In genomic region chr2:127539494-127539893, GRCm38 (mm10) we compare ENCODE assay signal across 8 mouse cellular contexts. TPM values are rescaled to one million over a fixed set of nuclear protein-coding genes. Genes with fewer than 3 reads are reported as not detected.
DNase-seq lines count a peak whose midpoint lies in the region; ATAC-seq and TF ChIP-seq lines count a peak whose summit lies in the region.

No protein-coding gene starts in this region.

- H3K9me3 ChIP-seq in G1E (replicated peaks) = no peaks in the 10 kb centered on the region

- H3K4me3 ChIP-seq in G1E (ENCODE audit: low read depth, low read length) = no peak overlapping the region

- peak; percentile 7; the same call in 1 of the 2 replicates for TF ChIP-seq CTCF in G1E (IDR thresholded peaks at IDR 0.05; ENCODE audit: low read depth, low read length)

- DNase-seq in kidney, adult 18-20 months = peak; percentile 30
- DNase-seq in kidney, postnatal 10 days = no peak
- DNase-seq in 3T3-L1 (ENCODE audit: low read depth, low spot score) (peak; percentile 21), G1E (ENCODE audit: low spot score) (no peak)
- peak; percentile 66 to 76 for DNase-seq in cerebellum, postnatal 25 days
- DNase-seq in spleen, postnatal 10 days (ENCODE audit: low spot score in 2 of 2) = no peak
- DNase-seq in spleen, adult 18-20 months = no peak
- DNase-seq in gastrocnemius, adult 18-20 months (ENCODE audit: low spot score) = no peak

- no peak for ATAC-seq in G1E (ENCODE audit: extremely low read depth, insufficient number of reproducible peaks, low FRiP score, poor library complexity, severe bottlenecking)

- no peaks in the 10 kb centered on the region for H3K36me3 ChIP-seq in G1E (replicated peaks)

- H3K27me3 ChIP-seq in G1E (ENCODE audit: insufficient read depth, low read length) = no peaks in the 10 kb centered on the region

- no peaks in the 10 kb centered on the region for H3K4me1 ChIP-seq in G1E (ENCODE audit: insufficient read depth, low read depth, low read length)

RNA-seq across cellular contexts. Expression of gene Prom2, which starts 1.8 kb away (rescaled TPM):
- total RNA-seq in G1E (2014; fragmentation: Nextera tagmentation) (not detected in 2 replicates), G1E (2017) (0.06 and 0.11 TPM in 2 replicates)
- polyA plus RNA-seq in G1E (2012) = not detected in 2 replicates
- total RNA-seq in gastrocnemius, adult 18-20 months (2021) = not detected

RNA-seq across cellular contexts. Expression of gene Kcnip3, which starts 17.6 kb away (rescaled TPM):
- not detected in 2 replicates for total RNA-seq in G1E (2014; fragmentation: Nextera tagmentation)
- 0.05 TPM in 1 of 2 replicates, not detected in the other for total RNA-seq in G1E (2017)
- 0.02 TPM in 1 of 2 replicates, not detected in the other for polyA plus RNA-seq in G1E (2012)
- under 1 TPM; 0.21 to 0.43 TPM for total RNA-seq in gastrocnemius, adult 18-20 months (2021)

RNA-seq across cellular contexts. Expression of gene Zfp661, which starts 47.4 kb away (rescaled TPM):
- total RNA-seq in G1E (2014; fragmentation: Nextera tagmentation) (5.1 and 6.5 TPM in 2 replicates), G1E (2017) (6.3 and 7.1 TPM in 2 replicates)
- polyA plus RNA-seq in G1E (2012) = 0.22 and 0.24 TPM in 2 replicates
- total RNA-seq in gastrocnemius, adult 18-20 months (2021) = 1 to 10 TPM; 2.0 to 3.0 TPM

RNA-seq across cellular contexts. Expression of gene Mrps5, which starts 47.5 kb away (rescaled TPM):
- total RNA-seq in G1E (2014; fragmentation: Nextera tagmentation) (52.3 and 55.8 TPM in 2 replicates), G1E (2017) (82.4 and 95.1 TPM in 2 replicates)
- polyA plus RNA-seq in G1E (2012) = 187 and 194 TPM in 2 replicates
- total RNA-seq in gastrocnemius, adult 18-20 months (2021) = 10 to 100 TPM; 69.3 to 82.2 TPM

Comparison
In these comparisons a context has a peak if more than half of its experiments do, and no peak if none do; other contexts are left out.
1. DNase-seq: peak in kidney, adult 18-20 months (single experiment), 3T3-L1 (single experiment) and cerebellum, postnatal 25 days (2 of 2); none in kidney, postnatal 10 days (single experiment), G1E (single experiment), spleen, postnatal 10 days (0 of 2), spleen, adult 18-20 months (0 of 2) and gastrocnemius, adult 18-20 months (single experiment).